Mouse (Mus musculus) hindbrain, embryonic 12.5 days (tissue): ENCODE measurements at regions not wholly inside any gene's neighbourhood (a gene's known extent, or its start where the extent isn't known, plus 50 kb on each side); places are given as distances from the start of the nearest gene placed in this dataset.

ENCODE experiments used
- ATAC-seq: fragments of 200-750 bp; cut with Nextera tagmentation; 2 replicates; pipeline ENCODE4 v1.8.0; 2017; ENCODE audit warnings: moderate TSS enrichment; ENCODE audit not compliant: low FRiP score
- H3K27ac ChIP-seq: fragments of 300-500 bp; sonication (generic); 2 replicates; pipeline ENCODE4 v1.5.1; 2016; ENCODE audit warnings: mild to moderate bottlenecking
- H3K27me3 ChIP-seq: fragments of 300-500 bp; sonication (generic); 2 replicates; pipeline ENCODE4 v1.6.1; 2016; ENCODE audit warnings: mild to moderate bottlenecking
- H3K36me3 ChIP-seq: fragments of 300-500 bp; sonication (generic); 2 replicates; pipeline ENCODE4 v1.6.1; 2016; ENCODE audit warnings: mild to moderate bottlenecking
- H3K4me1 ChIP-seq: fragments of 300-500 bp; sonication (generic); 2 replicates; pipeline ENCODE4 v1.6.1; 2016
- H3K4me2 ChIP-seq: fragments of 300-500 bp; sonication (generic); replicated peaks from 2 replicates; pipeline ENCODE4 v1.6.1; 2016; ENCODE audit warnings: mild to moderate bottlenecking
- H3K4me3 ChIP-seq: fragments of 300-500 bp; sonication (generic); 2 replicates; pipeline ENCODE4 v1.5.1; 2016; ENCODE audit warnings: mild to moderate bottlenecking
- H3K9ac ChIP-seq: fragments of 300-500 bp; sonication (generic); 2 replicates; pipeline ENCODE4 v1.6.1; 2016; ENCODE audit warnings: mild to moderate bottlenecking, moderate library complexity
- H3K9me3 ChIP-seq: fragments of 300-500 bp; sonication (generic); replicated peaks from 2 replicates; pipeline ENCODE4 v1.6.1; 2016; ENCODE audit warnings: mild to moderate bottlenecking
- WGBS: fragments of 180-500 bp; shearing (Covaris S2); methylation state at CpG from one replicate; pipeline ENCODE4 v1.1.7; 2016; 5-methylcytosine and 5-hydroxymethylcytosine counted together

DNA sequence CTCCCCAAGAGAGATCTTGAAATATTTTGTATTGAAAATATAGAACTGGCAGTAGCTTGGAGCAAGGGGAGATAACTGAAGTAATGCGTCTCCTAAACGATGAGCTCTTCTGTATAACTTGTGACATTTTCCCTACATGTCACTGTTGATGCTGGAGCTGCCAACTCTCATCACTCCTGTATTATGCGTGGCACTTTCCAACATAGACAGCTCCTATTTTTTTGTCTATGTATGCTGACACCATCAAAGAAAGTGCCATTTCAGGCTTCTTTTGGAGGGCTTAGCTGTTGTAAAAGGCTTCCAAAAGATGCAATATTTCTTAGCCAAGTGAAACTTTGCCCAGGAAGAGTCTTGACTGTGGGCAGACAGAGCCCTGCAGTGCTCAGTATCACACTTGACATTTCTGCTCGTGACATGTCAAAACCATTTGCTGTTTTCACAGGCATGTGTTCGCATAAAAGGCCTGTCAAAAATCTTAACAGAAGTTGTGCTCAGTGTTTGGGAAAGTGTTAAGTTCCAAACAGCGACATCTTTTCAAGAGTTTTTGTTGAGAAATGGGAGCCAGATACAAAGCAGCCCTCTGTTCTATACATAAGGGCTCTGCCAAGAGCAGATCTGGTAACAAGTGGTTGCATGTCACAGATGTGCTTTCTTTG, 53.6 kb upstream of the Otol1 start:
- Histone ChIP-seq H3K27ac (0 out of 2 replicates have a peak overlapping the region, but pooled peaks have one; percentile 4), H3K36me3 (no peaks in the 10 kb centered on the region), H3K9ac (no peak overlapping the region), H3K4me2 (no peak overlapping the region), H3K27me3 (no peaks in the 10 kb centered on the region), H3K4me3 (no peak overlapping the region), H3K9me3 (no peaks in the 10 kb centered on the region), H3K4me1 (no peaks in the 10 kb centered on the region)
- 72% methylated on average over 6 of the region's 6 CpGs for WGBS
- no peak for ATAC-seq

DNA sequence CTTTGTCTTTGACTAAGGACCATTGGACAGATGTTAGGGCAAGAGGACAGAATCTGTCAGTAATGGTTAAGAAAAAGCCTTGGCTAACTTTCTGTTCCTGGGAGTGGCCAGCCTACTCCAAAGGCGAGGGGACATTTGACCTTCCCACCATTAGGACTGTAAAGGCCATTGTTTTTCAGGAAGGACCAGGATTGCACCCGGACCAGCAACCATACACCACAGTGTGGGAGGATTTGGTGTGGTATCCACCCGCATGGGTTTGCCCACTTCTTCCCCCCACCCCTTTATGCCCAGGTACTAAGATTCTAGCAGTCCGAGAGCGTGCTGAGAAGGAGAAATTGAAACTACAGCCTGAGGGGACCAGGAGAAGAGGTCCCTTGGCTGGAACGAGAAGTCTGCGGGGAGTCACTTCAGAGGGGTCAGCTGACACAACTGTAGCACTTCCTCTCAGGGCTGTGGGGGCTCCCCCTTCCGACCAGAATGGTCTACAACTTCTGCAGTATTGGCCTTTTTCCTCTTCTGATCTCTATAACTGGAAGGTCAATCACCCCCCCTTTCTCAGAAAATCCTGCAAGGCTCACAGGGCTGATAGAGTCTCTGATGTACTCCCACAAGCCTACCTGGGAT, 63.2 kb upstream of the Sptssb start:
- ATAC-seq = no peak

DNA sequence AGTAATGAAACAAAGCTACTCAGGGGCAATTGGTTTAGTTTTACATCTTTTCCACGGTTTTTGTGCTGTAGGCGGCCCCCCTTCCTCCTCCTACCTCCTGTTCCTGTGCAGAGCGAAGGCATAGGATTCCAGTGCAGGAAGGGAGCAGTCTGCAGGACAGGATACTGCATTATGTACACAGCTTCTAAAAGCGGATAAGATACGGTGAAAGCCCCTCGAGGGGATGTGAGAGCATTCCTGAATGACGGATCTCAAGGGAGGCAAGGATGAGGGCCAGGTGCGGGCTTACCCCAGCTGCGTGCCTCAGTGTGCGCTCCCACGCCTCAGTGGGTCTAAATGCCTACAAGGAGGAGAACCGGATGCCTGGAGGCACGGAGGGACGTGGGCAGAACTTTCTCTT, 53.1 kb upstream of the Sptssb start:
- Histone ChIP-seq H3K9me3 (no peaks in the 10 kb centered on the region), H3K36me3 (no peaks in the 10 kb centered on the region), H3K9ac (no peak overlapping the region), H3K4me2 (no peak overlapping the region; the same call in 1 of the 2 replicates), H3K4me1 (0 out of 2 replicates have a peak, but pooled peaks cover 3% of the 10 kb centered on the region), H3K27ac (no peak overlapping the region), H3K4me3 (no peak overlapping the region), H3K27me3 (no peaks in the 10 kb centered on the region)
- ATAC-seq = no peak
- WGBS = 35% methylated on average over 14 of the region's 14 CpGs

More for the DNA sequence above, 63.2 kb upstream of the Sptssb start:
- H3K36me3 ChIP-seq = no peaks in the 10 kb centered on the region
- H3K27me3 ChIP-seq = no peaks in the 10 kb centered on the region
- no peak overlapping the region for H3K27ac ChIP-seq
- no peak overlapping the region for H3K9ac ChIP-seq
- whole genome bisulfite sequencing = 71% methylated on average over 8 of the region's 8 CpGs
- no peak overlapping the region for H3K4me3 ChIP-seq
- no peaks in the 10 kb centered on the region for H3K9me3 ChIP-seq
- H3K4me2 ChIP-seq = no peak overlapping the region
- H3K4me1 ChIP-seq = no peaks in the 10 kb centered on the region

DNA sequence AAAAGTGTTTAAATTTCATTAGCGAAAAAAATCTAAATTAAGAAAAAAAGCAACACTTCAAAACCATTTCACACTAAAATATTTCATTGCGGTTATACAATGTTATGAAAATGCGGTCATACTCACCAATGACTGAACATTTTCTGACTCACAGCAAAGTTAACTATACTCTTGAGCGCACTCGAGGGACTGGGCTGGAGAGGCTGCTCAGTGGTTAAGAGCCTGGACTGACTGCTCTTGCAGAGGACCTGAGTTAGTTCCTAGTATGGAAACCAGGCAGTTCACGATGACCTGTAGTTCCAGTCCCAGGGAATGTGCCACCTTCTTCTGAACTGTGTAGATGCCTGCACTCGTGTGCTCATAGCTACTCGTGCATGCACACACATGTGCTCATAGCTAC, 50.3 kb upstream of the Sptssb start:
- no peaks in the 10 kb centered on the region for H3K36me3 ChIP-seq
- no peak for ATAC-seq
- H3K9me3 ChIP-seq = no peaks in the 10 kb centered on the region
- no peak overlapping the region for H3K4me3 ChIP-seq
- H3K27me3 ChIP-seq = no peaks in the 10 kb centered on the region
- no peak overlapping the region for H3K27ac ChIP-seq
- 0 out of 2 replicates have a peak, but pooled peaks cover 3% of the 10 kb centered on the region for H3K4me1 ChIP-seq
- WGBS = 91% methylated on average over 8 of the region's 8 CpGs
- H3K4me2 ChIP-seq = no peak overlapping the region
- H3K9ac ChIP-seq = no peak overlapping the region
